Mouse (Mus musculus) stomach, postnatal 0 days (tissue): ENCODE data around the gene Zfyve19. TPM values are rescaled to one million over a fixed set of nuclear protein-coding genes. Genes with fewer than 3 reads are reported as not detected.

Experiments
- ATAC-seq: fragments of 200-750 bp; cut with Nextera tagmentation; 2 replicates; pipeline ENCODE4 v1.8.0; 2017; ENCODE audit not compliant: low FRiP score, low TSS enrichment
- DNase-seq: peaks from one replicate; pipeline ENCODE4 v3.0.0-alpha.2; 2016; ENCODE audit warnings: low spot score
- H3K27ac ChIP-seq: fragments of 300-500 bp; sonication (generic); replicated peaks from 2 replicates; pipeline ENCODE4 v1.5.1; 2014; ENCODE audit warnings: mild to moderate bottlenecking, control low read depth
- H3K27me3 ChIP-seq: fragments of 300-500 bp; sonication (generic); 2 replicates; pipeline ENCODE4 v1.6.1; 2014; ENCODE audit warnings: low read length; ENCODE audit not compliant: control insufficient read depth, insufficient read depth
- H3K36me3 ChIP-seq: fragments of 300-500 bp; sonication (generic); 2 replicates; pipeline ENCODE4 v1.6.1; 2014; ENCODE audit warnings: low read length, mixed read lengths; ENCODE audit not compliant: control insufficient read depth, insufficient read depth
- H3K4me1 ChIP-seq: fragments of 300-500 bp; sonication (generic); replicated peaks from 2 replicates; pipeline ENCODE4 v1.6.1; 2014; ENCODE audit warnings: antibody characterized with exemption; ENCODE audit not compliant: control insufficient read depth, insufficient read depth
- H3K4me2 ChIP-seq: fragments of 300-500 bp; sonication (generic); replicated peaks from 2 replicates; pipeline ENCODE4 v1.6.1; 2014; ENCODE audit warnings: low read depth, mild to moderate bottlenecking, control low read depth, moderate library complexity
- H3K4me3 ChIP-seq: fragments of 300-500 bp; sonication (generic); 2 replicates; pipeline ENCODE4 v1.5.1; 2014; ENCODE audit warnings: low read depth, low read length, control low read depth
- H3K9ac ChIP-seq: fragments of 300-500 bp; sonication (generic); 2 replicates; pipeline ENCODE4 v1.6.1; 2014; ENCODE audit warnings: mild to moderate bottlenecking, low read length, control low read depth, mixed read lengths
- H3K9me3 ChIP-seq: fragments of 300-500 bp; sonication (generic); 2 replicates; pipeline ENCODE4 v1.6.1; 2016; ENCODE audit warnings: low read length; ENCODE audit not compliant: control insufficient read depth
- CTCF ChIP-seq: IDR thresholded peaks from 2 replicates; pipeline ENCODE4 v1.5.1; 2016; ENCODE audit warnings: antibody characterized with exemption, low read depth, mild to moderate bottlenecking, moderate library complexity
- EP300 ChIP-seq: optimal IDR thresholded peaks from 2 replicates; pipeline ENCODE3; 2016; ENCODE audit warnings: antibody characterized with exemption
- WGBS: fragments of 180-500 bp; shearing (Covaris S2); extraction: QIAGEN DNeasy Blood & Tissue Kit; methylation state at CpG from one replicate; pipeline ENCODE4 v1.1.7; 2014; 5-methylcytosine and 5-hydroxymethylcytosine counted together
- polyA plus RNA-seq: library from polyadenylated mRNA; unstranded; fragments of >200 nt; fragmentation: Nextera tagmentation; extraction: Ambion mirVana; gene quantifications from 2 replicates; pipeline ENCODE4 v1.2.1, GENCODE M21; 2015

Gene Zfyve19
- polyA plus RNA-seq, 1 experiment from 2014 or later = 28.5 TPM

DNA sequence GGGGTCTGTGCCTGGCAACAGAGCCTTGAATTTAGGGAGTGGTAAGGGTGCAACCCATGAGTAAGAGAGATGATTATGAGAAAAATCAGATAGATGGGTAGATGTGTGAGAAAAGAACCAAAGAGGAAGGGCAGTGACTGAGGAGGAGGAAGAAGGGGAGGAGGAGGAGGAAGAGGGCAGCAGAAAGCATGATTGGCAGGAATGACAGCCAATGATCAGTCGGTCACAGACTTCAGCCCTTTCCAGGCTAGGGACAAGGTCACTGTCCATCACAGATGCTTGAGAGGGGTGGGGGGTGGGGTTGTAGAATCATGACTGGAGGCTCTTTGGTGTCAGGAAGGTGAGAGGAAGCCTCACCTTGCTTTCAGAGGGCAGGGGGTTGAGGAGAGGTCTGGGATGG, 52.1 kb downstream of the Zfyve19 start:
- Histone ChIP-seq H3K9ac (no peak overlapping the region), H3K4me3 (no peak overlapping the region), H3K27me3 (no peaks in the 10 kb centered on the region), H3K36me3 (no peaks in the 10 kb centered on the region), H3K4me1 (no peaks in the 10 kb centered on the region), H3K27ac (no peak overlapping the region), H3K9me3 (no peaks in the 10 kb centered on the region), H3K4me2 (no peak overlapping the region)
- 67% methylated on average over 1 of the region's 1 CpGs for WGBS
- ATAC-seq (no peak), DNase-seq (no peak)
- TF ChIP-seq CTCF = no peak
- no peak for TF ChIP-seq EP300

GRCm38 (mm10) chr2:119261326-119261725, 52.9 kb downstream of the Zfyve19 start:
- 4% methylated on average over 2 of the region's 2 CpGs for WGBS
- TF ChIP-seq EP300 (no peak), CTCF (no peak)
- no peaks in the 10 kb centered on the region for H3K4me1 ChIP-seq
- no peak overlapping the region for H3K27ac ChIP-seq
- DNase-seq (no peak), ATAC-seq (no peak)
- no peaks in the 10 kb centered on the region for H3K27me3 ChIP-seq
- no peaks in the 10 kb centered on the region for H3K36me3 ChIP-seq
- H3K4me2 ChIP-seq = no peak overlapping the region
- H3K9me3 ChIP-seq = no peaks in the 10 kb centered on the region
- H3K9ac ChIP-seq = no peak overlapping the region
- no peak overlapping the region for H3K4me3 ChIP-seq

DNA sequence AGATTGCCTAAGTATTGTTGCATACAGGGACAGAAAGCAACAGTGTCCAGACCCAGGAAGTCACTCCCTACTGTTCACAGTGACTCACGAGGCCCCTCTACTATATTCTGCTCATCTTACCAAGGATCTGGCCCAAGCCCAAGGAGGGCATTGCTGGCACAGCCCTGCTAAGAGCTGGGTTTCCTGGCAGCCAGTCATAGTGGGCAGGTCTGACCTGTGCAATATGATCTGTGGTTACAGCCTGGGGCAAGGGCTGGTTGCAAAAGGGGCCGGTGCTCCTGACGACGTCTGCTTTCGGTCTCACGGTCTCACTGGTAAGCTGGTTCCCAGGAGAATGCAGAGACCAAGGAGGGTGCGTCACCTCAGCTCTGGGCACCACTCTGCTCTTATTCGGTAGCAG, 54.6 kb downstream of the Zfyve19 start:
- no peaks in the 10 kb centered on the region for H3K36me3 ChIP-seq
- peak; percentile 72 for DNase-seq
- peak overlapping the region; percentile 35 for H3K27ac ChIP-seq
- no peak overlapping the region for H3K4me3 ChIP-seq
- H3K9ac ChIP-seq = no peak overlapping the region
- ATAC-seq = peak; percentile 82
- WGBS = 18% methylated on average over 8 of the region's 8 CpGs
- TF ChIP-seq EP300 = no peak
- TF ChIP-seq CTCF = no peak
- no peaks in the 10 kb centered on the region for H3K4me1 ChIP-seq
- no peaks in the 10 kb centered on the region for H3K9me3 ChIP-seq
- H3K4me2 ChIP-seq = peak overlapping the region; percentile 21; the same call in 1 of the 2 replicates
- H3K27me3 ChIP-seq = no peaks in the 10 kb centered on the region

GRCm38 (mm10) chr2:119263813-119264212, 55.4 kb downstream of the Zfyve19 start:
- Histone ChIP-seq H3K9me3 (no peaks in the 10 kb centered on the region), H3K27ac (no peak overlapping the region), H3K27me3 (no peaks in the 10 kb centered on the region), H3K4me2 (no peak overlapping the region), H3K36me3 (no peaks in the 10 kb centered on the region), H3K9ac (no peak overlapping the region), H3K4me1 (no peaks in the 10 kb centered on the region), H3K4me3 (no peak overlapping the region)
- TF ChIP-seq EP300 = no peak
- WGBS = 63% methylated on average over 5 of the region's 5 CpGs
- ATAC-seq (no peak), DNase-seq (no peak)

Other genes with a start within 250 kb of the Zfyve19 start
- gene Ccdc32, start 179.2 kb upstream of the Zfyve19 start, polyA plus RNA-seq = 20.7 and 21.3 TPM in 2 replicates
- 1.8 and 2.0 TPM in 2 replicates for gene Rpusd2, start 173.8 kb upstream of the Zfyve19 start, polyA plus RNA-seq
- 9.9 and 15.5 TPM in 2 replicates for gene Knl1, start 161.5 kb upstream of the Zfyve19 start, polyA plus RNA-seq
- 11.2 and 12.9 TPM in 2 replicates for gene Rad51, start 95.8 kb upstream of the Zfyve19 start, polyA plus RNA-seq
- 40.1 and 40.5 TPM in 2 replicates for gene Rmdn3, start 51.6 kb upstream of the Zfyve19 start, polyA plus RNA-seq
- 1.3 and 1.5 TPM in 2 replicates for gene Gchfr, start 40.8 kb upstream of the Zfyve19 start, polyA plus RNA-seq
- 4.3 and 4.9 TPM in 2 replicates for gene Gm14137, start 34.1 kb upstream of the Zfyve19 start, polyA plus RNA-seq
- gene Dnajc17, start 178 bp downstream of the Zfyve19 start, polyA plus RNA-seq = 11.7 and 12.5 TPM in 2 replicates
- gene Ppp1r14d, start 21.3 kb downstream of the Zfyve19 start, polyA plus RNA-seq = 0.57 and 0.81 TPM in 2 replicates
- gene Spint1, start 28.7 kb downstream of the Zfyve19 start, polyA plus RNA-seq = 70.9 and 80.2 TPM in 2 replicates
- 17.0 and 19.4 TPM in 2 replicates for gene Rhov, start 62.7 kb downstream of the Zfyve19 start, polyA plus RNA-seq
- gene Vps18, start 80.1 kb downstream of the Zfyve19 start, polyA plus RNA-seq = 7.7 and 8.0 TPM in 2 replicates
- 3.7 TPM in 2 replicates for gene Dll4, start 117.2 kb downstream of the Zfyve19 start, polyA plus RNA-seq
- gene Chac1, start 142.6 kb downstream of the Zfyve19 start, polyA plus RNA-seq = 2.0 and 2.6 TPM in 2 replicates